Mouse (Mus musculus): ENCODE results near the gene Egfr.

The Egfr gene

DNA sequence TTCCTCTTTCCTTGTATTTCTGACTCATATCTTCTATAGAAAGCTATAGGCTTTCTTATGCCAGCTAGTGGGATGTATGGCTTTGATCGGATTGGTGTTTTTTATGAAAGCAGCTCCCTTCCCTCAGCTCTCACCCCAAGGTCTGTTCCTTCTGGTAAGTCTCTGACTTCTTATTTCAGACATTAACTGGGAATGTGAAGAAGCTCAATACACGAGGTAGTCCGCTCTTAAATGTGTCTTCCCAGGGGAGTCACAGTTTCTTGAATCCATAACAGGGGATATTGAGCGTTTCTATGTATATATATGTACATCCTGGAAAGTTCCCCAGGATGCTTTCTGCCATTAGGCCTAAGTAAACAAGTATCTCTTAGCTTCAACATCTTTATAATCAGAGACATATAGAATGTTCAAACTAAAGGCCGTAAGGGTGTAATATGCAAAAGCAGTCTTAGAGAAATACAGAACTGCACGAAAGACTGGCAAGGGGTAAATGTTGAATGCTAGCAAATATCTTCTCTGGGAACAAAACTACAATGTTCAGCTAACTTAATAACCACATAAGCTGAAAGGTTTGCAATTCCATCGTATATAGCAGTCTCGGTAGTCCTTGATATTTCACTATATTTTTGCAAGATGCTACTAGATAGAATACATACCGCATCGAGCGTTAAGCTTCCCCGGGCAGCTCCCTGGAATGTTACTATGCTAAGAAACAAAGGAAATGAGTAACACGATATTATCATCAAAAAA is 198.4 kb downstream of the Egfr start:
- in situ Hi-C loops (cut with MboI; ENCODE audit: unreplicated experiment in 2 of 2): loop anchor here in 1 of 2 experiments (25.0 kb wide), 1 partner anchor 262 kb away; the partner anchor contains the start of gene Pno1

DNA sequence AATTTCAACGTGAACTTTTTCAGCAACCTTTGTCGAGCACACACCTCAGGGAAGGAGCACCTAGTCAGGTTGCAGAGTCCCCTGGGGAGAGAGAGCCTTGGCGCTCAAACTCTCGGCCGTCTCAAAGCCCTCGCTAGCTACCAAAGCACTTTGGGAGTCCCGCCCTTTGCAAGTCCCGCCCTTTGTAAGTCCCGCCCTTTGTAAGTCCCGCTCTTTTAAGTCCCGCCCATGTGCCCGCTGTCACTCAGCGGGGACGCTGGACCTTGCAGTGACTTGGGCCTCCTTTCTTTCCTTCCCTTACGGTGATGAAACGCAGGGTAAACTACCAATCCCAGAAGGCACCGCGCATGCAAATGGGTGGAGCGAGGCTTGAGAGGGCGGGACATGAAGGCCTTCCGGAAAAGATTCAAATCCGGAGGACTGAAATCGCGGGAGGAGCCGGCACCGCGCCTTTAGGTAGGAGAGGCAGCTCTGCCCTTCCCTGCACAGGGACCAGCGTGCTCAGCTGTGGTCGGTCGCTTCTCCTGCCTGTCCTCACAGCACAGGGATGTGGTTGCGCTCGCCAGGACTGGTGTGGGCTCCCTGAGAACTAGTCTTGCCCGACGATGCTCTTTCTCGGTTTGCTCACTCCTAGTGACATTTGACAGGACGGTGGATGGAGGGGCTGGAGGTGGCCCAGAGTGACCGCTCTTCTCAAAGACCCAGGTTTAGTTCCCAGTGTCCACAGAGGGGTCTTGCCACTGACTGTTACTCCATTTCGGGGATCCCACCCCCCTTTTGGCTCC is 199.2 kb downstream of the Egfr start, which contains the start of gene Fbxo48:
Gene Fbxo48, plus strand, starts transcription at position 400 of the 785 bp plus-strand sequence.
- in situ Hi-C loops (cut with MboI; ENCODE audit: unreplicated experiment in 2 of 2): loop anchor here in 1 of 2 experiments (25.0 kb wide), 1 partner anchor 261 kb away; the partner anchor contains the start of gene Pno1

DNA sequence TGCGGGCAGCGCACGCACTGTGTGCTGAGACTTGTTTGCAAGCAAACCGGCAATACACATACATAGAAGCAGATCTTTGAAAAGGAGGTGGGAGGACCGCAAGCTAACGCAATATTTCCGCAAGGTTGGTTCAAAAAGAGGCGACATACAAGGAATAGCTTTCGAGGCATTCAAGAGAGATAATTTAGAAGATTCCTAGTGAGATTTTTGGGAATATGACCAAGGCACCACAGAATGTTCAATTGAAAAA is 199.7 kb downstream of the Egfr start:
- in situ Hi-C loops (cut with MboI; ENCODE audit: unreplicated experiment in 2 of 2): loop anchor here in 1 of 2 experiments (25.0 kb wide), 1 partner anchor 261 kb away; the partner anchor contains the start of gene Pno1

DNA sequence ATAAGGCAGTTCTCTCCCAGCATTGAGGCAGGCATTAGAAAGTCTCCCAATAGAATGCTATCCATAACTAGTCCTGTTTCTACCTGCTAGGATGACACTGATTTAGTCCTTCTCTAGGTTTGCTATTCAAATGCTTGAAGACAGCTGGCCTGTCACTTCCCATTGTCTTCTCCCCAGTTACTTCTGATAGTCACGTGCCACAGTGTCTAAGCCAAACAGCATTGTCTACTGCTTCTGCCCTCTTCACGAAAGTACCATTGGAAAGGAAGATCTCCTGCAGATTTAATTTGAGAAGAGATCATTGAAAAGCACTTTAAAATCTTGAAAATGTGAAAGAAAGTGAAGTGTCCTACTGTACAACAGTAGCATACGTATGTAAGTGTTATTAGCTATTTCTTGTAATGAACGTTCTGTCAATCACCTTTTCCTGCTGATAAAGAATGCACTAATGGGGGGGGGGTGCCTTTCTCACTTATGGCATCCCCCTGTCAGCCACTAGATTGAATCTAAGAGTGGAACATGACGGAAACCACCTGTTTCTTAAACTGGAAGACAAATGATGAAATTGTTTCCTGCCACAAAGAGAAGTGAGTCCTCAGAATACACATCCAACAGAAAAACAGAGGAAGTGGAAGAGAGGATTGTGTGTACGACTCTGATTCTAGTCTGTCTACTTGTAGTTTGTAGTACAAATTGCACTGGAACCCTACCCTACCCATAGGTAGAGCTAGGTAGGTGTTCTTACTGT is 204.3 kb downstream of the Egfr start:
- in situ Hi-C loops (cut with MboI; ENCODE audit: unreplicated experiment in 2 of 2): loop anchor here in 1 of 2 experiments (25.0 kb wide), 1 partner anchor 256 kb away; the partner anchor contains the start of gene Pno1

DNA sequence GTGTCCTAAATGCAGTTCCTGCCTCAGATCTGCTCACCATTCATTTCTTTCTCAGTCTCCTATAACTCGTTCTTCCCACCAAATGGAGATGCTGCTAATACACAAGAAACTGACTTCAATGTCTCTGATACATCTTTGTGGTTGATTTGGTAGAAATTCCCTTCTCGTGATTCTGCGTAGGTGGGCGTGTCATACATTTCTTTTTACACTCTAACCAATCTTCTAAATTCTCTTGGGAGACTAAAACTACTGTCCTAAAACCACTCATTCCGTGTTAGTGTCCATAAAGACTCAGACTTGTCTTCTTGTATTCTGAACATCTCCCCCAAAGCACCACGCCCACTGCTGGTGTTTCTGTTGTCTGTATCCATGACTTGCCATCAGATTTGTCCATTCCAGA is 205.0 kb downstream of the Egfr start:
- in situ Hi-C loops (cut with MboI; ENCODE audit: unreplicated experiment in 2 of 2): loop anchor here in 1 of 2 experiments (25.0 kb wide), 1 partner anchor 255 kb away; the partner anchor contains the start of gene Pno1

DNA sequence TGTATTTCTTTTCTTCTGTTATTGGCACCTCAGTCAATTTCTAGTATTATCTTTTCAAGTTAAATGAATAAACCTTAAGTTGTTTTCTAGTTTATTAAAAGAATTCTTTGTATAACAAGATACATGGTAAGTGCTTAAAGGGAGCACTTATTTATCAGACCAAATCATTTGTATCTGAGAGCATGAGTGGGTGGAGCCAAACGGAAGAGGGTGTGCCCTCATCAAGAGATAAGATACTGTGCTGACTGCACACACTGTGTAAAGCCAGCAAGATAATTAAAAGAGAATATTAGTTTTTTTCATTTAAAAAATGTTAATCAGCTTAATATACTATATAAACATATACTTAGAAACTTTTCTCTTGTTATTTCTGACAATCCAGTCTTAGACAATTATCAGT is 206.5 kb downstream of the Egfr start:
- in situ Hi-C loops (cut with MboI; ENCODE audit: unreplicated experiment in 2 of 2): loop anchor here in 1 of 2 experiments (25.0 kb wide), 1 partner anchor 254 kb away; the partner anchor contains the start of gene Pno1

Measured in v-Abl transformed pro-B cells (cell line).